Mouse (Mus musculus) lung, adult 2 months (tissue): ENCODE data around the gene 4930579F01Rik.

Experiments used
- CTCF ChIP-seq: fragments of 200-500 bp; IDR thresholded peaks from 2 replicates; pipeline ENCODE4 v1.5.1; 2011; ENCODE audit warnings: mild to moderate bottlenecking, low read length, control low read depth; ENCODE audit not compliant: insufficient read depth
- POLR2A ChIP-seq: fragments of 200-500 bp; IDR thresholded peaks from 2 replicates; pipeline ENCODE4 v1.6.1; 2011; ENCODE audit warnings: low read depth, mild to moderate bottlenecking, control low read depth, low read length, borderline replicate concordance; ENCODE audit errors: extremely low read depth

- TF ChIP-seq POLR2A (no peak), CTCF (no peak)
Observed at GRCm38 (mm10) chr3:138212431-138212951, 18.9 kb upstream of the 4930579F01Rik start.
